Mouse (Mus musculus) ovary, postnatal 14 days (tissue): Measurements from ENCODE around the gene Ablim1.

ENCODE experiments used
- DNase-seq: peaks from one replicate; pipeline ENCODE4 v3.0.0; 2022; ENCODE audit warnings: low spot score

Gene Ablim1

GRCm38 (mm10) chr19:57343860-57344259 is 29.1 kb upstream of the Ablim1 start:
- no peak for DNase-seq

GRCm38 (mm10) chr19:57340900-57341742 is 26.4 kb upstream of the Ablim1 start:
- no peak for DNase-seq

- no peak for DNase-seq
Observed at GRCm38 (mm10) chr19:57339281-57339864, 24.7 kb upstream of the Ablim1 start.

GRCm38 (mm10) chr19:57335135-57335534 is 20.4 kb upstream of the Ablim1 start:
- DNase-seq = no peak

GRCm38 (mm10) chr19:57333356-57333755 is 18.6 kb upstream of the Ablim1 start:
- no peak for DNase-seq

- no peak for DNase-seq
Observed at GRCm38 (mm10) chr19:57331237-57331636, 16.5 kb upstream of the Ablim1 start.

GRCm38 (mm10) chr19:57330309-57330708 is 15.6 kb upstream of the Ablim1 start:
- DNase-seq = no peak

GRCm38 (mm10) chr19:57328792-57329191 is 14.1 kb upstream of the Ablim1 start:
- DNase-seq = peak; percentile 21

GRCm38 (mm10) chr19:57328269-57328668 is 13.6 kb upstream of the Ablim1 start:
- DNase-seq = no peak

- no peak for DNase-seq
Observed at GRCm38 (mm10) chr19:57327679-57328078, 13.0 kb upstream of the Ablim1 start.

GRCm38 (mm10) chr19:57325748-57326300 is 11.1 kb upstream of the Ablim1 start:
- DNase-seq = peak; percentile 58

- no peak for DNase-seq
Observed at GRCm38 (mm10) chr19:57323087-57323486, 8.4 kb upstream of the Ablim1 start.

- DNase-seq = no peak
Observed at GRCm38 (mm10) chr19:57322491-57322890, 7.8 kb upstream of the Ablim1 start.

GRCm38 (mm10) chr19:57321839-57322238 is 7.1 kb upstream of the Ablim1 start:
- no peak for DNase-seq

GRCm38 (mm10) chr19:57320656-57321382 is 6.1 kb upstream of the Ablim1 start:
- DNase-seq = no peak

- no peak for DNase-seq
Observed at GRCm38 (mm10) chr19:57316597-57316996, 1.9 kb upstream of the Ablim1 start.

- no peak for DNase-seq
Observed at GRCm38 (mm10) chr19:57315013-57315565, 370 bp upstream of the Ablim1 start.

- no peak for DNase-seq
Observed at GRCm38 (mm10) chr19:57313891-57314345, 801 bp downstream of the Ablim1 start.

GRCm38 (mm10) chr19:57313226-57313625 is 1.5 kb downstream of the Ablim1 start:
- no peak for DNase-seq

GRCm38 (mm10) chr19:57309980-57310379 is 4.7 kb downstream of the Ablim1 start:
- DNase-seq = no peak

GRCm38 (mm10) chr19:57306601-57307000 is 8.1 kb downstream of the Ablim1 start:
- DNase-seq = no peak

- no peak for DNase-seq
Observed at GRCm38 (mm10) chr19:57305972-57306371, 8.7 kb downstream of the Ablim1 start.
